Mouse (Mus musculus) thymus, adult 2 months (tissue): Measurements from ENCODE around the gene Cltb. TPM values are rescaled to one million over a fixed set of nuclear protein-coding genes. Genes with fewer than 3 reads are reported as not detected.

Experiments used
- DNase-seq: peaks from one replicate; pipeline ENCODE4 v3.0.0; 2021
- H3K27ac ChIP-seq: fragments of 200-500 bp; 2 replicates; pipeline ENCODE4 v1.5.1; 2012; ENCODE audit warnings: low read length, control low read depth; ENCODE audit not compliant: control insufficient read depth, insufficient read depth
- H3K27me3 ChIP-seq: fragments of 200-500 bp; 2 replicates; pipeline ENCODE4 v1.6.1; 2012; ENCODE audit warnings: mild to moderate bottlenecking, low read length, moderate library complexity, mixed read lengths; ENCODE audit not compliant: control insufficient read depth, insufficient read depth
- H3K36me3 ChIP-seq: fragments of 200-500 bp; 2 replicates; pipeline ENCODE4 v1.6.1; 2012; ENCODE audit warnings: mild to moderate bottlenecking, low read length, moderate library complexity; ENCODE audit not compliant: control insufficient read depth, insufficient read depth
- H3K4me1 ChIP-seq: fragments of 200-500 bp; replicated peaks from 2 replicates; pipeline ENCODE4 v1.6.1; 2012; ENCODE audit warnings: low read length; ENCODE audit not compliant: control insufficient read depth, insufficient read depth
- H3K4me3 ChIP-seq: fragments of 200-500 bp; 2 replicates; pipeline ENCODE4 v1.5.1; 2012; ENCODE audit warnings: mild to moderate bottlenecking, low read length, control low read depth, moderate library complexity; ENCODE audit not compliant: control insufficient read depth, insufficient read depth
- CTCF ChIP-seq: fragments of 200-500 bp; IDR thresholded peaks from 2 replicates; pipeline ENCODE4 v1.5.1; 2012; ENCODE audit warnings: mild to moderate bottlenecking, control low read depth, low read length, moderate library complexity, borderline replicate concordance; ENCODE audit not compliant: control insufficient read depth, poor library complexity, insufficient read depth; ENCODE audit errors: extremely low read depth
- POLR2A ChIP-seq: fragments of 200-500 bp; IDR thresholded peaks from 2 replicates; pipeline ENCODE4 v1.6.1; 2012; ENCODE audit warnings: mild to moderate bottlenecking, low read length, control low read depth, moderate library complexity; ENCODE audit not compliant: control insufficient read depth, poor library complexity, insufficient read depth; ENCODE audit errors: extremely low read depth
- WGBS: fragments of 180-500 bp; shearing (Covaris S2); methylation state at CpG from one replicate; pipeline ENCODE4 v1.1.7; 2018; 5-methylcytosine and 5-hydroxymethylcytosine counted together
- polyA plus RNA-seq: library from polyadenylated mRNA; depleted of rRNA; stranded (reverse); fragments of >200 nt; gene quantifications from 2 replicates; pipeline ENCODE4 v1.2.3, GENCODE M21; 2012; rRNA removed

Cltb gene
- polyA plus RNA-seq, 1 experiment: 44.6 TPM

DNA sequence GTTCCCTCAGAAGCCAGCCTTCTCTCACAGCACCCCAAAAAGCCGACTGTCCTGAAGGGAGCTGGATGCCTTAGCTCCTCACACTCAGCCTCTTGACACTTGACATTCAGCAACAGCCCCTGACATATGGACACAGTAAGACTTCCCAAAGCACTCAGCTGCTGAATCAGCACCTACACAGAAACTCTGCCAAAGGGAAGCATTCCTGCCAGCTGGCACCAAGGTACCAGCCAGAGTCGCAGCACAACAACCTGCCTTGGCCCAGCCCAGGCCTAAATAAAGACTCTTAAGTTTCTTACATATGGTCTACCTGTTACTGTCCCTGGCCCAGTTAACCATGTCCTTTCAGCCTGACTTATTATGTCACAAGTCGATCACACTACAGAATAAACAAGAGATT is 54.3 kb downstream of the Cltb start:
- Histone ChIP-seq H3K27ac (no peak overlapping the region), H3K36me3 (peaks cover 70% of the 10 kb centered on the region), H3K27me3 (no peaks in the 10 kb centered on the region), H3K4me3 (no peak overlapping the region), H3K4me1 (no peaks in the 10 kb centered on the region)
- TF ChIP-seq CTCF: no peak
- DNase-seq: no peak
- 93% methylated on average over 3 of the region's 3 CpGs for WGBS

DNA sequence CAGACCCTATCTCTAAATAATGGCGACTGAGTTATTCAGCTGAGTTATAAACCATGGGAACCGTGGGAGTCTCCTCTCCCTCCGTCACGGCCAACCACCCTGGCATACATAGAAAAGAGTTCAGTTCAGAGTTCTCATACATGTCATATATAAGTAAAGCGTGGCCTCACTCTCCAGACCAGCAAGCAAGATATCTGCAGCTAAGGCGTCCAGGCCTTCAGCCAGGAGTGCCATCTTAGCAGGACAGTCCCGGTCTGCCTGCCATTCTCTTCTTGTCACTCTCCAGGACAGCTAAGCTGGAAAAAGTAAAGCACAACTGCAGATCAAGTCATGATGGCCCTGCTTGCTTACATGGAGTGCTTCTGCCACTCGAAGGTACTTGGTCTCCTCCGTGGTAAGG is 55.0 kb downstream of the Cltb start:
- 96% methylated on average over 9 of the region's 9 CpGs for WGBS
- Histone ChIP-seq H3K4me3 (no peak overlapping the region), H3K27ac (no peak overlapping the region), H3K27me3 (no peaks in the 10 kb centered on the region), H3K36me3 (peaks cover 76% of the 10 kb centered on the region), H3K4me1 (no peaks in the 10 kb centered on the region)
- no peak for DNase-seq
- TF ChIP-seq CTCF (no peak), POLR2A (no peak)

GRCm38 (mm10) chr13:54548036-54548435 is 63.1 kb downstream of the Cltb start:
- H3K4me1 ChIP-seq: no peaks in the 10 kb centered on the region
- H3K27me3 ChIP-seq: no peaks in the 10 kb centered on the region
- DNase-seq: no peak
- H3K4me3 ChIP-seq: no peak overlapping the region
- peaks cover 45% of the 10 kb centered on the region for H3K36me3 ChIP-seq
- no peak overlapping the region for H3K27ac ChIP-seq
- WGBS: 95% methylated on average over 7 of the region's 7 CpGs
- TF ChIP-seq POLR2A: no peak
- no peak for TF ChIP-seq CTCF

Other genes starting within 250 kb of the Cltb start
- gene Cplx2, start 240.0 kb downstream of the Cltb start, polyA plus RNA-seq: 1.9 TPM in 2 replicates
- gene Thoc3, start 142.5 kb downstream of the Cltb start, polyA plus RNA-seq: 51.1 and 69.3 TPM in 2 replicates
- gene Simc1, start 107.6 kb downstream of the Cltb start, polyA plus RNA-seq: 11.6 and 12.4 TPM in 2 replicates
- 104 and 105 TPM in 2 replicates for gene 4833439L19Rik, start 45.9 kb downstream of the Cltb start, polyA plus RNA-seq
- 19.8 and 20.5 TPM in 2 replicates for gene Arl10, start 36.3 kb downstream of the Cltb start, polyA plus RNA-seq
- gene Nop16, start 21.3 kb downstream of the Cltb start, polyA plus RNA-seq: 8.6 and 8.7 TPM in 2 replicates
- 112 and 116 TPM in 2 replicates for gene Higd2a, start 21.1 kb downstream of the Cltb start, polyA plus RNA-seq
- gene Faf2, start 10.4 kb upstream of the Cltb start, polyA plus RNA-seq: 36.1 and 38.4 TPM in 2 replicates
- 601 and 680 TPM in 2 replicates for gene Rnf44, start 82.6 kb upstream of the Cltb start, polyA plus RNA-seq
- 1.2 and 1.3 TPM in 2 replicates for gene Cdhr2, start 90.1 kb upstream of the Cltb start, polyA plus RNA-seq
- gene Gprin1, start 138.5 kb upstream of the Cltb start, polyA plus RNA-seq: 0.18 and 0.19 TPM in 2 replicates
- 0.53 and 1.6 TPM in 2 replicates for gene Sncb, start 155.3 kb upstream of the Cltb start, polyA plus RNA-seq
- gene Eif4e1b, start 172.7 kb upstream of the Cltb start, polyA plus RNA-seq: not detected in 2 replicates
- 6.3 and 6.4 TPM in 2 replicates for gene Tspan17, start 178.0 kb upstream of the Cltb start, polyA plus RNA-seq